Mouse (Mus musculus): ENCODE data around the gene Dennd2a. TPM values are rescaled to one million over a fixed set of nuclear protein-coding genes. Genes with fewer than 3 reads are reported as not detected.

Dennd2a gene
- polyA plus RNA-seq, 1 experiment = 7.3 TPM

DNA sequence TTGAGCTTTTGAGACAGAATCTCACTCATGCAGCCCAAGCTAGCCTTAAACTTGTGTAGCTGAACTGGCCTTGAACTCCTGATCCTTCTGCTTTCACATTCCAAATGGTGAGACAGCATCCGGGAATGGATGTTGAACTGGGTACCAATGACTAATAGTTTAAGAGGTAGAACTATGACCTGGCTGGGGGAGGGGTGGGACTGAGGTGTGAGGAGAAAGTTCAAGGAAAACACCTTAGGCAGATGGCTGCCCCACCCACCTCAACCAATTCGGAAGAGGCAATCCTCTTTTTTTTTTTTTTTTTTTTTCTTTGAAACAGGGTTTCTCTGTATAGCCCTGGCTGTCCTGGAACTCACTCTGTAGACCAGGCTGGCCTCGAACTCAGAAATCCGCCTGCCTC is 130.9 kb downstream of the Dennd2a start:
- no peak for DNase-seq (ENCODE audit: low read depth in 1 of 2, low spot score in 2 of 2)
- H3K4me1 ChIP-seq (ENCODE audit: control insufficient read depth, insufficient read depth, insufficient read length) = no peaks in the 10 kb centered on the region
- TF ChIP-seq POLR2A (IDR thresholded peaks at IDR 0.05; ENCODE audit: low read depth, low read length) (no peak), CTCF (IDR thresholded peaks at IDR 0.05; ENCODE audit: extremely low read depth, insufficient read depth, insufficient read length, insufficient replicate concordance) (no peak)
- no peak overlapping the region for H3K4me3 ChIP-seq (ENCODE audit: extremely low read depth, insufficient read depth, insufficient read length)
- no peaks in the 10 kb centered on the region for H3K27me3 ChIP-seq (ENCODE audit: control insufficient read depth, insufficient read depth, low read length)
- H3K27ac ChIP-seq (ENCODE audit: insufficient read depth, low read length) = no peak overlapping the region
- no peaks in the 10 kb centered on the region for H3K36me3 ChIP-seq (ENCODE audit: control insufficient read depth, insufficient read depth, low read length)
- WGBS = 86% methylated on average over 4 of the region's 4 CpGs

DNA sequence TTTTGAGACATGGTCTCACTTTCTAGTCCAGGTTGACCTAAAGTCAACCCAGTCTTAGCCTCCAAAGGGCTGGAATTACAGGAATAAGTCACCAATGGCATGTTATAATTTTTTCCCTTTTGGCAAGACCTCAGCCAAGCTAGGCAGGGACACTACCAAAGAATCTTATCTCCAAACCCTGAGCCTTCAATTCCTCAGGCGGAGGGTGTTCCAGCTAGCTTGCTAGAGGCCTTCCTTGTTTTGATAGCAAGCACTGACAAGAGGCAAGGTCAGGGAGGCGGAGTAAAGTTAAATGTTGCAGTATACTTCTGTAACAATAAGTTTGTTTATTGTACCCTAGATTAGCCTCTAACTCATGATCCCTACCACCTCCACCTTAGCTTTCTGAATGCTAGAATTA is 132.5 kb downstream of the Dennd2a start:
- H3K27me3 ChIP-seq (ENCODE audit: control insufficient read depth, insufficient read depth, low read length) = no peaks in the 10 kb centered on the region
- no peak for DNase-seq (ENCODE audit: low read depth in 1 of 2, low spot score in 2 of 2)
- no peak for TF ChIP-seq CTCF (IDR thresholded peaks at IDR 0.05; ENCODE audit: extremely low read depth, insufficient read depth, insufficient read length, insufficient replicate concordance)
- TF ChIP-seq POLR2A (IDR thresholded peaks at IDR 0.05; ENCODE audit: low read depth, low read length) = no peak
- H3K4me3 ChIP-seq (ENCODE audit: extremely low read depth, insufficient read depth, insufficient read length) = no peak overlapping the region
- no peaks in the 10 kb centered on the region for H3K4me1 ChIP-seq (ENCODE audit: control insufficient read depth, insufficient read depth, insufficient read length)
- no peaks in the 10 kb centered on the region for H3K36me3 ChIP-seq (ENCODE audit: control insufficient read depth, insufficient read depth, low read length)
- no peak overlapping the region for H3K27ac ChIP-seq (ENCODE audit: insufficient read depth, low read length)
- WGBS = 77% methylated on average over 2 of the region's 2 CpGs

DNA sequence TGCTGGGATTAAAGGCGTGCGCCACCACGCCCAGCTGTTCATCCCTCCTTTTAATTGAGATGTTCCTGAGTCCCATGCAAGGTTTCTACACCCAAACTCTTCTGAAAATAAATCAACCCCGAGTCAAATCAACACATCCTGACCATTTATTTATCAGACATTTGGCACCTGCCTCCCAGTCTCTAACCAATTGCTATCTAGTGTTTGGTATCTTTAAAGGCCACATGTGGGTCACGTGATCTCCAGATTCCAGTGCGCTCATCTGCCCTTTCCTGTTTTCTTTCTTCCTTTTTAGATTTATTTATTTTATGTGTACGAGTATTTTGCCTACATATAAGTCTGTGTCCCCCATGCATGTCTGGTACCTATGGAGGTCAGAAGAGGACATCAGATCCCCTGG is 134.0 kb downstream of the Dennd2a start:
- Histone ChIP-seq H3K4me3 (ENCODE audit: extremely low read depth, insufficient read depth, insufficient read length) (no peak overlapping the region), H3K27ac (ENCODE audit: insufficient read depth, low read length) (peak overlapping the region; percentile 22; the same call in 1 of the 2 replicates), H3K4me1 (ENCODE audit: control insufficient read depth, insufficient read depth, insufficient read length) (no peaks in the 10 kb centered on the region; the same call in 1 of the 2 replicates), H3K27me3 (ENCODE audit: control insufficient read depth, insufficient read depth, low read length) (no peaks in the 10 kb centered on the region), H3K36me3 (ENCODE audit: control insufficient read depth, insufficient read depth, low read length) (no peaks in the 10 kb centered on the region)
- no peak for DNase-seq (ENCODE audit: low read depth in 1 of 2, low spot score in 2 of 2)
- TF ChIP-seq CTCF (IDR thresholded peaks at IDR 0.05; ENCODE audit: extremely low read depth, insufficient read depth, insufficient read length, insufficient replicate concordance) = no peak
- no peak for TF ChIP-seq POLR2A (IDR thresholded peaks at IDR 0.05; ENCODE audit: low read depth, low read length)
- 84% methylated on average over 7 of the region's 7 CpGs for WGBS

DNA sequence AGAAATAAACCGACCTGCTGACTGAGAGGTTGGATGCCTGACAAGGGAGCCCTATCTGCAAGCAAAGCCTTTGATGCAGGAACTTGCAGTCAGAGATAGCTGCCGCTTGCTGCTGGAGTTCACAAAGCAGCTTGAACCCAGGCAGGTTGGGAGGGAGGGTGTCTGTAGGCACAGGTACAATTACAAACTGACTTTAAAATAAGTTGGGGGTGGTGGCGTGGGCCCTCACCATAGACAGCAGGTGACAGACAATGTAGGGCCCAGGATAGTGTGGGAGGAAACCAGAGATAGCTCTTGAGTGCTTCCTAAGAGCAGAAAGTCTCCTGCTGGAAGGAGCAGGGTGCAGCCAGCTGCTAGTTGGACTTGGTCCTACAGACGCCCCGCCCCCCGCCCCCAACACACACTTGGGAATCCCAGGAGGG is 134.5 kb downstream of the Dennd2a start:
- Histone ChIP-seq H3K4me3 (ENCODE audit: extremely low read depth, insufficient read depth, insufficient read length) (no peak overlapping the region), H3K27ac (ENCODE audit: insufficient read depth, low read length) (peak overlapping the region; percentile 22; the same call in 1 of the 2 replicates), H3K4me1 (ENCODE audit: control insufficient read depth, insufficient read depth, insufficient read length) (no peaks in the 10 kb centered on the region; the same call in 1 of the 2 replicates)

DNA sequence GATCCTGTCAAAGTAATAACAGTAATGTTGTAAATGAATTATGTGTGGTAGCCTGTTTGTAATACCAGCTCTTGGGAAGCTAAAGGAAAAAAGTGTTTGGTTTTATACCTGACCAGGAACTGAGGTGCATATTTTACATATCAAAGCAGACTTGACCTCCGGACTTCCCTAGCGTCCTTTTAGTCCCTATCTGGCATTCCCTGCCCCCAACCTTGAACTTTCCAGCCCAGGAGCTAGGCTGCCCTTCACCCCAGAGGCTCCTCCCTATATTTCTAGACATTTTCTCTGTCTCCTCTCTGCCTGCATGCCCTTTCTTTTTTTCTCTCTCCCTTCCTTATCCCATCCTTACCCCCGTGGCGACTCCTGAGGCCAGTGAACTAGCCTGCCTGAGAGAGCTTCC is 136.8 kb downstream of the Dennd2a start:
- H3K4me1 ChIP-seq (ENCODE audit: control insufficient read depth, insufficient read depth, insufficient read length) = no peaks in the 10 kb centered on the region; the same call in 1 of the 2 replicates
- WGBS = 73% methylated on average over 4 of the region's 4 CpGs
- no peak overlapping the region for H3K4me3 ChIP-seq (ENCODE audit: extremely low read depth, insufficient read depth, insufficient read length)
- H3K27me3 ChIP-seq (ENCODE audit: control insufficient read depth, insufficient read depth, low read length) = no peaks in the 10 kb centered on the region
- no peak for TF ChIP-seq CTCF (IDR thresholded peaks at IDR 0.05; ENCODE audit: extremely low read depth, insufficient read depth, insufficient read length, insufficient replicate concordance)
- no peaks in the 10 kb centered on the region for H3K36me3 ChIP-seq (ENCODE audit: control insufficient read depth, insufficient read depth, low read length)
- no peak overlapping the region for H3K27ac ChIP-seq (ENCODE audit: insufficient read depth, low read length)
- no peak for DNase-seq (ENCODE audit: low read depth in 1 of 2, low spot score in 2 of 2)

More for the DNA sequence above, 134.5 kb downstream of the Dennd2a start:
- WGBS = 76% methylated on average over 6 of the region's 6 CpGs
- TF ChIP-seq CTCF (IDR thresholded peaks at IDR 0.05; ENCODE audit: extremely low read depth, insufficient read depth, insufficient read length, insufficient replicate concordance) (no peak), POLR2A (IDR thresholded peaks at IDR 0.05; ENCODE audit: low read depth, low read length) (no peak)
- H3K27me3 ChIP-seq (ENCODE audit: control insufficient read depth, insufficient read depth, low read length) = no peaks in the 10 kb centered on the region
- H3K36me3 ChIP-seq (ENCODE audit: control insufficient read depth, insufficient read depth, low read length) = no peaks in the 10 kb centered on the region
- DNase-seq (ENCODE audit: low read depth in 1 of 2, low spot score in 2 of 2) = no peak

DNA sequence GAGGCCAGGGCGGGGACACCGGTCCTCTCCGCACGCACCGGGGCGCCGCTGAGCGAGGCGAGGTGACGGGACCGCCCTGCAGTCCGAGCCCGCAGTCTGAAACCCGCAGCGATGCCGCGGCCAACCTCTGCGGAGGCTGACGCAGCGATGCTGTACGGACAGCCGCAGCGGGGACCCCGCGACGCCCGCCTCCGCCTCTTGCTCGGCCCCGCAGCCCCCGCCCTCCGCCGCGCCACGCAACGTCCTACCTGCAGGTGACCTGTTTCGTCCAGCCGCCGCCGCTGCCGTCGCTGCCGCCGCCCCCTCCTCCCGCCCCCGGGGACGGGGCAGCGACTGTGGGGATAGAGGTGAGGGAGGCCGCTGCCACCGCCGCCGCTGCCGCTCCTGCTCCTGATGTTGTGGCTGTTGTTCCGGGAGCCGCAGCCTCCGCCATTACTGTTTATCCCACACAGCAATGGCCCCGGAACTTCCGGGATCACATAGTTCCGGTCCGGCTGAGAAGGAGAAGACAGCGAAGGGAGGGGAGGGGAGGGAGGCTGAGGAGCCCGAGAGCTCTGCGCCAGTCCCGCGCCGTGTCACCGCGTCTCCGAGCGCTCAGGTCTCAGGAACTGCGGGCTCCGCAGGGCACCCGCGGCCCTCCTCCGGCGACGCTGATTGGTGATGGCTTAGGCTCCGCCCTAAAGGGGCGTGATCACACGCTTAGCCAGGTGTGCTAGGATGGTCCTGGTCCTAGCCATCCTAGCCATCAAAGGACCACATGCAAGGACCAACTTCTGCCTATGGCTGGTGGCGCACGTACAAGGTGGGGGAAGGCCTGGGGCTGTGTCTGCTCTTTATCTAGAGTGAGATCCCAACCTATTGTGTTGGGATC is 137.6 kb downstream of the Dennd2a start, which contains the start of gene Mkrn1:
Mkrn1 (minus strand) TSS at position 612 of the 871 bp plus-strand sequence.
- Histone ChIP-seq H3K36me3 (ENCODE audit: control insufficient read depth, insufficient read depth, low read length) (no peaks in the 10 kb centered on the region), H3K27me3 (ENCODE audit: control insufficient read depth, insufficient read depth, low read length) (no peaks in the 10 kb centered on the region), H3K4me3 (ENCODE audit: extremely low read depth, insufficient read depth, insufficient read length) (peak within 1 kb of the TSS; percentile 70), H3K27ac (ENCODE audit: insufficient read depth, low read length) (peak within 1 kb of the TSS; percentile 77), H3K4me1 (ENCODE audit: control insufficient read depth, insufficient read depth, insufficient read length) (no peaks in the 10 kb centered on the region; the same call in 1 of the 2 replicates)
- TF ChIP-seq POLR2A (IDR thresholded peaks at IDR 0.05; ENCODE audit: low read depth, low read length) (peak; percentile 68), CTCF (IDR thresholded peaks at IDR 0.05; ENCODE audit: extremely low read depth, insufficient read depth, insufficient read length, insufficient replicate concordance) (no peak)
- peak; percentile 64 to 75 for DNase-seq (ENCODE audit: low read depth in 1 of 2, low spot score in 2 of 2)
- 1% methylated on average over 76 of the region's 82 CpGs for WGBS

Measured in spleen, adult 2 months (tissue).